Mouse (Mus musculus) midbrain, embryonic 12.5 days (tissue): ENCODE measurements around the gene Lrrc75a. TPM values are rescaled to one million over a fixed set of nuclear protein-coding genes. Genes with fewer than 3 reads are reported as not detected.
"Not testable (repeated sequence)": the region's sequence is repeated elsewhere in the genome, so short reads cannot be mapped to it uniquely, and the experiment has no call there.

ENCODE experiments used
- ATAC-seq: fragments of 200-750 bp; cut with Nextera tagmentation; 2 replicates; pipeline ENCODE4 v1.8.0; 2017; ENCODE audit warnings: low read depth, moderate TSS enrichment, moderate library complexity; ENCODE audit not compliant: low FRiP score
- H3K27ac ChIP-seq: fragments of 300-500 bp; sonication (generic); replicated peaks from 2 replicates; pipeline ENCODE4 v1.5.1; 2016; ENCODE audit warnings: mild to moderate bottlenecking
- H3K27me3 ChIP-seq: fragments of 300-500 bp; sonication (generic); 2 replicates; pipeline ENCODE4 v1.6.1; 2016; ENCODE audit warnings: mild to moderate bottlenecking
- H3K36me3 ChIP-seq: fragments of 300-500 bp; sonication (generic); 2 replicates; pipeline ENCODE4 v1.6.1; 2016
- H3K4me1 ChIP-seq: fragments of 300-500 bp; sonication (generic); 2 replicates; pipeline ENCODE4 v1.6.1; 2016
- H3K4me2 ChIP-seq: fragments of 300-500 bp; sonication (generic); replicated peaks from 2 replicates; pipeline ENCODE4 v1.6.1; 2016; ENCODE audit warnings: mild to moderate bottlenecking, moderate library complexity
- H3K4me3 ChIP-seq: fragments of 300-500 bp; sonication (generic); 2 replicates; pipeline ENCODE4 v1.5.1; 2016; ENCODE audit warnings: mild to moderate bottlenecking
- H3K9ac ChIP-seq: fragments of 300-500 bp; sonication (generic); replicated peaks from 2 replicates; pipeline ENCODE4 v1.6.1; 2016; ENCODE audit warnings: mild to moderate bottlenecking, moderate library complexity
- H3K9me3 ChIP-seq: fragments of 300-500 bp; sonication (generic); 2 replicates; pipeline ENCODE4 v1.6.1; 2016; ENCODE audit warnings: mild to moderate bottlenecking
- WGBS: fragments of 180-500 bp; shearing (Covaris S2); methylation state at CpG from one replicate; pipeline ENCODE4 v1.1.7; 2016; 5-methylcytosine and 5-hydroxymethylcytosine counted together
- polyA plus RNA-seq: library from polyadenylated mRNA; unstranded; fragments of >200 nt; fragmentation: Nextera tagmentation; extraction: Ambion mirVana; gene quantifications from 2 replicates; pipeline ENCODE4 v1.2.1, GENCODE M21; 2016

Gene Lrrc75a
- polyA plus RNA-seq, 1 experiment from 2014 or later, result 12.8 TPM

DNA sequence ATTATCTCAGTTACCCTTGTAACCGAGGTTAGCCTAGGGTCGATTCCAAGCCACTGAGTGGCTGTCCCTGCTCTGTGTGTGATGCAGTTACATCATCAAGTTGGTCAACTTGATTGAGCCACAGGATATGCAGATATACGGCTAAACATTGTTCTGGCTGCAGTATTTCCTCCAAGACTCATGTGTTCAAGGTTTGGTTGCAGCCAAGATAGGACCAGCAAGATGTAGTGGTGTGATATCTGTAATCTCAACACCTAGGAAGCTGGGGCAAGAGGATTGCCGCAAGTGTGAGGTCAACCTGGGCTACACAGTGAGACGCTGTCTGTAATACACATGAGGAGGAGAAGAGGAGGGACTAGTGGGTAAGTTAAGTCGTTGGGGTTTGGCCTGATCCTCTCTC is 15.9 kb upstream of the Lrrc75a start:
- Histone ChIP-seq H3K36me3 (peaks cover 15% of the 10 kb centered on the region; the same call in 1 of the 2 replicates), H3K9ac (no peak overlapping the region), H3K4me2 (no peak overlapping the region), H3K9me3 (no peaks in the 10 kb centered on the region), H3K4me3 (no peak overlapping the region), H3K27me3 (no peaks in the 10 kb centered on the region), H3K27ac (no peak overlapping the region), H3K4me1 (no peaks in the 10 kb centered on the region)
- no peak for ATAC-seq
- WGBS, result 91% methylated on average over 6 of the region's 6 CpGs

DNA sequence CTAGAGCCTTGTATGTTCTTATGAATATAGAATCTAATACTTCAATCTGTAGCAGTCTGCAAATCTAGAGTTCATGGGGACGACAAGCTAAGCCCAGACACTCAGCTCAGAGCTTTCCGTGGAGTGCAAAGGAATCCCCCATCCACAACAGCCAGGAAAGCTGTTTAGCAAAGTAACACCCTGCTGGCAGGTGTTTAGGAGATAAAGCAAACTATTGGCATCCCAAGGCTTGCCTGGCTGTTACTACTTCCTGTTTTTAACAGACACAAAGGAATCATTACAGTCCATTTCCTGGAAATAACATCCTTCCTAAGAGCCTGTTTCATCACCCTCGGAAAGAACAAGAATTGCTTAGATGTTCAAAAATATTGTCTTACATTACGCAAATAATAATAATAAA is 12.6 kb upstream of the Lrrc75a start:
- H3K4me2 ChIP-seq, result no peak overlapping the region
- no peaks in the 10 kb centered on the region for H3K4me1 ChIP-seq
- H3K9me3 ChIP-seq, result no peaks in the 10 kb centered on the region
- WGBS, result 69% methylated on average over 4 of the region's 4 CpGs
- no peak overlapping the region for H3K27ac ChIP-seq
- ATAC-seq, result no peak
- no peaks in the 10 kb centered on the region for H3K27me3 ChIP-seq
- H3K4me3 ChIP-seq, result no peak overlapping the region
- H3K9ac ChIP-seq, result no peak overlapping the region
- H3K36me3 ChIP-seq, result peaks cover 15% of the 10 kb centered on the region; the same call in 1 of the 2 replicates

DNA sequence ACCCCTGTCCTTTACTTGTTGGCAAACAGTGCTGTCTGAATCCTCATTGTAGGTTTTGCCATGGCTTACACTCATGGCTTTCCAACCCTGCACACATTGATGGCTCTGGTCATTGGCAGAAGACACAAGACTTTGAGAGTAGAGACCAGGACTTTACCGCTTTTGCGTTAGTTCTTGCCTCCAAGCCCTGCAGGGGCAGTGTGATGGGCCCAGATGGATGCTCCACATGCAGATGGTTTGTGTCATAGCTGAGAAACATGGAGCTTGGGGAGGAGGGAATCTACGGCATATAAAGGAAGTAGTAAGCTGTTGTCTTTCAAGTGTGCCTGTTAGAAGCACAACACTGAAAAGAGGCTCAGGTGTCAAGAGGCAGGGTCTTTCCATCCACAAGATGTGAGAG is 3.8 kb upstream of the Lrrc75a start:
- no peaks in the 10 kb centered on the region for H3K27me3 ChIP-seq
- H3K27ac ChIP-seq, result no peak overlapping the region
- no peak overlapping the region for H3K4me3 ChIP-seq
- no peak overlapping the region for H3K9ac ChIP-seq
- 91% methylated on average over 3 of the region's 3 CpGs for WGBS
- H3K36me3 ChIP-seq, result no peaks in the 10 kb centered on the region
- peaks cover 18% of the 10 kb centered on the region for H3K4me1 ChIP-seq
- H3K9me3 ChIP-seq, result no peaks in the 10 kb centered on the region
- no peak overlapping the region for H3K4me2 ChIP-seq
- ATAC-seq, result no peak

DNA sequence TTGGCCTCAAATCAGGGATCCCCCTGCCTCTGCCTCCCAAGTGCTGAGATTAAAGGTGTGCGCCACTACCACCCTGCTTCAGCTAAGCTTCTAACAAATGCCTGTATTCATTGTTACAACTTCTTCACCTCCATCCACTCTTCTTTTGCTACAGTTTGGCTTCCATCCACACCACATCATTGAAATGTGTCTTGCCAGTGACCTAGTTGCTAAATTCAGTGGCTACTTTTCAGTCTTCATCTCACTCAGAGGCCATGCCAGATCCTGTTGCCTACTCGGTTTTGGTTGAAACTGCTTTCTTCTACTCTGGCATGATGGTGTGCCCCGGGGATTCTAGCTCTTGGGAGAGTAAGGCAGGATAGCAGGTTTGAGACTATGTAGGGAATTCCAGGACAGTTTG is 3.2 kb upstream of the Lrrc75a start:
- peaks cover 23% of the 10 kb centered on the region for H3K4me1 ChIP-seq
- 93% methylated on average over 3 of the region's 3 CpGs for WGBS
- no peaks in the 10 kb centered on the region for H3K27me3 ChIP-seq
- no peak for ATAC-seq
- H3K27ac ChIP-seq, result no peak overlapping the region
- no peak overlapping the region for H3K9ac ChIP-seq
- no peaks in the 10 kb centered on the region for H3K36me3 ChIP-seq
- no peak overlapping the region for H3K4me3 ChIP-seq
- no peak overlapping the region for H3K4me2 ChIP-seq
- no peaks in the 10 kb centered on the region for H3K9me3 ChIP-seq

DNA sequence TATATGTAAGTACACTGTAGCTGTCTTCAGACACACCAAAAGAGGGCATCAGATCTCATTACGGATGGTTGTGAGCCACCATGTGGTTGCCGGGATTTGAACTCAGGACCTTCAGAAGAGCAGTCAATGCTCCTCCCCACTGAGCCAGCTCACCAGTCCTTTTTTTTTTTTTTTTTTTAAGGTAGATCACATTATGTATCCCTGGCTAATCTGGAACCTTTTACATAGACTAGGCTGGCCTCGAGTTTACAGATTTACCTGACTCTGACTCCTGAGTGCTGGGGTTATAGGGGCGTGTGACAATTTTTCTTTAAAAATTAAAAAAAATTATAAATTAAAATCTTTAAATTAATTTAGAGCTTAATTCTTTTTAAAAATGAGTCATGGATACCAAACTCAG is 1.5 kb upstream of the Lrrc75a start:
- not testable (repeated sequence) for H3K27me3 ChIP-seq, H3K36me3 ChIP-seq, H3K4me3 ChIP-seq, H3K9me3 ChIP-seq, H3K27ac ChIP-seq, H3K9ac ChIP-seq, ATAC-seq
- Histone ChIP-seq H3K4me1 (peaks cover 41% of the 10 kb centered on the region), H3K4me2 (peak overlapping the region; percentile 97; the same call in 1 of the 2 replicates)
- WGBS, result 88% methylated on average over 4 of the region's 4 CpGs

DNA sequence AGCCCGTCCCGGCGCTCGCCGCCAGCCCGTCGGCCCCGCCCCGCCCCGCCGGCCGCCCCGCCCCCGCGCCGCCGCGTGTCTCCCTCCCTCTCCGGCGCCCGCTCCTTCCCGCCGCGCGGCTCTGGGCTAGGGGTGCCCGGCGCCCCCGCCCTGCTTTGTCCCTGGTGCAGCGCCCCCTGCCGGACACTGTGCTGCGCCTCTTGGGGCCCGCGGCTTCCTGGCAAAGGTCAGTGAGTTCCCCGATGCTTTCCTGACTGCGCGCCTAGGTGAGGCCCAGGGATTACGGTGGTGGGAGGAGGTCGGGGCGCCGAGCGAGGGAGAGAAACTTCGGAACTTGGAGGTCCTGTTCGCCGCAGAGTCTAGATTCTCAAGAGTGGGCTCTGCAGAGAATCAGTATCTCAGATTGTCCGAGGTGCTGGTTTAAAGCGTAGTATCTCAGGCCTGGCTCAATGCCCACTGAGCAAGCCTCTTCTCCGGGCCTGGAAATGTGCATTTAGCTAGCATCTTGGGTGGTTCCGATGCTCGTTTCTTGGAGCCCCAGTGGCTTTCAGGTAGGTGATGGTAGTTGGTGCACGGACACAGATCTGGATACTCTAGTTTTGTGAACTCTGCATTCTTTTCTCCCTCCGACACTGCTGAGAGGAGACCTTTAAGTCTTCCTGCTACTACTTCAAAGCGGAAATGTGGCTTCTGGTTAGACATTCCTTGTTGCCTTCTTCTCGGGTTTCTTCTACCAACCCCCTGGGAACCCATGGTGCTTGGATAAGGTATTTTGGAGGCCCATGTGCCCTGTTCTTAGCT is 468 bp upstream of the Lrrc75a start, which contains the start of gene Mmgt2:
Gene Mmgt2 (plus strand): TSS at position 74 of the 801 bp plus-strand sequence.
- H3K4me2 ChIP-seq, result peak within 1 kb of the TSS; percentile 97
- no peaks in the 10 kb centered on the region for H3K27me3 ChIP-seq
- peak; percentile 90 for ATAC-seq
- peaks cover 42% of the 10 kb centered on the region for H3K4me1 ChIP-seq
- H3K9ac ChIP-seq, result peak within 1 kb of the TSS; percentile 84
- H3K9me3 ChIP-seq, result no peaks in the 10 kb centered on the region
- peak within 1 kb of the TSS; percentile 71 for H3K27ac ChIP-seq
- WGBS, result 1% methylated on average over 26 of the region's 53 CpGs
- no peaks in the 10 kb centered on the region for H3K36me3 ChIP-seq
- peak within 1 kb of the TSS; percentile 78 for H3K4me3 ChIP-seq

DNA sequence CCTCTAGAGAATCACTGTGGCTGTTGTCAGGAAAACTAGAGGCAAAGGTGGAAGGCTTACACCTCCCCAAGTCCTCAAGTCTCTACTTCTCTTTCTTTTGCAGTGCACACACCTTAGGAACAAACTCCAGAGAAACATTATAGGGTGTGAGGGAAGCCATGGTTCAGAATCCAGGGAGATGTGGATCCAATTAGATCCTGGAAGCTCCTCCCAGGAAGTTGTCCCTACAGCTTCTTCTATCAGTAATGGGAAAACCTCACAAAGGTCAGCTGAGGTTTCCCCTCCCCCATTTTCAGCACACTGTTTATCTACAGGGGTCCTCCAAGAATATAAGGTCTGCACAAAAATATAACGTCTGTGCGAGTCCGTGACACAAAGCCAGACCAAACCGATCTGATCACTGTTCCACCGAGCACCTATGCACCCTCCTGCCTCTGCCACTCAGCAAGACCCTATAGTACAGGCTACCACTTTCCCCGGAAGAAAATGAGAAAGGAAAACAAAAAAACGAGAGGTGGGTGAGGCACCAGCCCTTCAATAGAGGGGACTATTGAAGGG is 1.3 kb downstream of the Lrrc75a start:
- no peaks in the 10 kb centered on the region for H3K27me3 ChIP-seq
- H3K9me3 ChIP-seq, result no peaks in the 10 kb centered on the region
- 0 out of 2 replicates have a peak overlapping the region, but pooled peaks have one; percentile 84 for H3K9ac ChIP-seq
- WGBS, result 59% methylated on average over 7 of the region's 7 CpGs
- H3K27ac ChIP-seq, result 0 out of 2 replicates have a peak overlapping the region, but pooled peaks have one; percentile 35
- peak overlapping the region; percentile 97 for H3K4me2 ChIP-seq
- no peaks in the 10 kb centered on the region for H3K36me3 ChIP-seq
- peak overlapping the region; percentile 78 for H3K4me3 ChIP-seq
- H3K4me1 ChIP-seq, result peaks cover 56% of the 10 kb centered on the region
- ATAC-seq, result no peak

DNA sequence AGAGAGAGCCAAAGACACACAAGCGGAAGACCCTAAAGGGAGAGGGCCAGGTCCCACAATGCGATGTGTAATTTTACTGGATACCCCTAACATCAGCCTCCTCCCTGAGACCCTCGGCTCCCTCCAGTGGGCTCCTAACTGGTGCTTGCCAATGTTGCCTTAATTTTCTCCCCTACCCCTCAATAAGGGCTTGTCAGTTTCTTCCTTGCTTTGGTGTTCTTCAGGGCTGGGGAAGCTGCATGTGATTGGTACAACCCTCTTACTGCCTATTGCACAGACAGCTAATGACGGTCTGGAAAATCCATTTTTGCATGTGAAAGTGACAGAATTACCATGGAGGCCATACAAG is 1.9 kb downstream of the Lrrc75a start:
- no peak for ATAC-seq
- peaks cover 56% of the 10 kb centered on the region for H3K4me1 ChIP-seq
- no peaks in the 10 kb centered on the region for H3K27me3 ChIP-seq
- H3K9me3 ChIP-seq, result no peaks in the 10 kb centered on the region
- peak overlapping the region; percentile 31; the same call in 1 of the 2 replicates for H3K9ac ChIP-seq
- no peaks in the 10 kb centered on the region for H3K36me3 ChIP-seq
- peak overlapping the region; percentile 35; the same call in 1 of the 2 replicates for H3K27ac ChIP-seq
- peak overlapping the region; percentile 97 for H3K4me2 ChIP-seq
- WGBS, result 67% methylated on average over 4 of the region's 4 CpGs
- peak overlapping the region; percentile 78 for H3K4me3 ChIP-seq

DNA sequence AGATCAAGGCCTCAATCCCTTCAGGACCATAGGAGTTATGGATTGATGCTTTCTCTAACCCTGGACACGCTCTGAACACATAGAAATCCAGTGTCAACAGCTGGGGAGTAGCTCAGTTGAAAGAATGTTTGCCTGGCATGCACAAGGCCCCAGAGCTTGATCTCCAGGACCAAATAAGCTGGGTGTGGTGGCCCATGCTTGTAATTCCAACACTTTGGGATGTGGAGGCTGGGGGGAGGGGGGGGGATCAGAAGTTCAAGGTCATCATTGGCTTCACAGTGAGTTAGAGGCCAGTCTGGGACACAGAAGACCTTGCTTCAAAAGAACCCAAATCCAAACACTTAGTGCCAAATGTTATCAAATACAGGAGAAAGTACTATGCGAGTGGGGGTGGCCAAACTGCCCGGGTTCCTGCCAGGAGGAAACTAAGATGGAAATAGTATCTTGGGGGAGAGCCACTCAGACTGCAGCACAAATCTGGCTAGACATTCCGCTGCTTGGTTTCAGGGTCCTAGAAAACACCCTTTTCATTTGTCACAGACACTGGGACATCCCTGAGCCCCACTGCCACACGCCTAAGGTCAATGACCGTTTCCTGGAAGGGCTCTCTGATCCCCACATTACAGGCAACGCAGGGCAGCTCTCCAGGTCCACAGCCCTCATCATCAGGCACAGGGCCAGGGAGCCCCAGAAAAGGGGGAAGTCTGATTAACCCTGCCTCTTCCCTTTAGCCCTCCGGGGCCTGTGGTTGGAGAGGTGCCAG is 2.4 kb downstream of the Lrrc75a start:
- Histone ChIP-seq H3K4me2 (peak overlapping the region; percentile 97), H3K9ac (peak overlapping the region; percentile 31; the same call in 1 of the 2 replicates), H3K36me3 (no peaks in the 10 kb centered on the region), H3K4me3 (peak overlapping the region; percentile 78), H3K4me1 (peaks cover 56% of the 10 kb centered on the region), H3K9me3 (no peaks in the 10 kb centered on the region), H3K27me3 (no peaks in the 10 kb centered on the region), H3K27ac (peak overlapping the region; percentile 35; the same call in 1 of the 2 replicates)
- WGBS, result 49% methylated on average over 8 of the region's 8 CpGs
- no peak for ATAC-seq

DNA sequence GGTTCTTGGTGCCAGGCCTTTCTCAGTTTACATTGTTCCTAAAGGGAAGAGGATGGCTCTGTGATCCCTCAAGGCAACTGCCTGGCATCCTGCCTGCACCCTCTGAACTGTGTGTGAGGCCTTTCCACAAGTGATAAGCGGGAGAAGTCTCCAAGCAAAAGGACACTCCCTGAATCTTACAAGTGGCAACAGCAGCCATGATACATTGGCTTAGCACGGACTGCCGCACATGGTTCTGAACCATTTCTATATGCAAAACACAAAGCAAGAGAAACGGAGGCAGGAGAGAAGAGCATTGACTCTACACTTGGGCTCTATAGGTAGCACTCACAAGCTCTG is 3.0 kb downstream of the Lrrc75a start:
- Histone ChIP-seq H3K4me3 (no peak overlapping the region), H3K27ac (no peak overlapping the region), H3K9me3 (no peaks in the 10 kb centered on the region), H3K9ac (no peak overlapping the region), H3K4me2 (peak overlapping the region; percentile 97; the same call in 1 of the 2 replicates), H3K27me3 (no peaks in the 10 kb centered on the region), H3K36me3 (no peaks in the 10 kb centered on the region), H3K4me1 (peaks cover 56% of the 10 kb centered on the region)
- ATAC-seq, result no peak
- 86% methylated on average over 4 of the region's 4 CpGs for WGBS

DNA sequence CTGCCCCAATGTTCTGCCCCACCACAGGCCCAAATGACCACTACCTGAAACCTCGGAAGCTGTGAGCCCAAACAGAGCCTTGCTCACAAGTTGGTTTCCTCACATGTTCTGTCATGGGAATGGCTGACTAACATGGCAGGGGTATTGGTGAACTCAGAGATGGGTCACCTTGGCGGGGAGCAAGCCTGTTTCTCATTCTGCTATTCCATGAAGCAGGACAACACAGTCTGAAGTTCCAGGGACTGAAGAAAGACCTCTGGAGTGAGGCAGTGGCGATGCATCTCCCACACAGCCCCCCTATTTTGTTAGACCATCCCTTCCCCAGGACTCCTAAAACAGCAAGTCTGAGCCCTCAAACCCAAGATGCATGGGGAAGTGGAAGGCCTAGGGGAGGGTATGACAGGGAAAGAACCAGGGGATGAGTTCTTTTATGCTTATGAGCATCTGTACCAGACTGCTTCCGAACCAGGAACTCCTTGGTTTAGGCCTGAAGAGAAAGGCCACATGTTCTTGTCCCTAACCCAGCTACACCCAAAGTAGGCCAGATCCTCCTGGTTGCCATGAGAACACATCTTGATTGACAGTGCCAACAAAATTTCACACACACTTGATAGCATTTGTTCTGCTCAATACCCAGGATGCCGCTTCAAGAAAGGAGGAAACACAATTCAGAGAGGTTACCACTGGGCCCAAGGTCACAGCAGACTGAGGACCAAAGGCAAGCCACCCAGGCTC is 3.6 kb downstream of the Lrrc75a start:
- H3K27me3 ChIP-seq, result no peaks in the 10 kb centered on the region
- WGBS, result 84% methylated on average over 5 of the region's 5 CpGs
- no peak overlapping the region for H3K9ac ChIP-seq
- no peak overlapping the region for H3K4me3 ChIP-seq
- no peaks in the 10 kb centered on the region for H3K36me3 ChIP-seq
- H3K4me2 ChIP-seq, result peak overlapping the region; percentile 97; the same call in 1 of the 2 replicates
- H3K27ac ChIP-seq, result no peak overlapping the region
- no peaks in the 10 kb centered on the region for H3K9me3 ChIP-seq
- no peak for ATAC-seq
- peaks cover 56% of the 10 kb centered on the region for H3K4me1 ChIP-seq
